Mouse (Mus musculus) thymus, adult 2 months (tissue): ENCODE measurements at regions not wholly inside any gene's neighbourhood (a gene's known extent, or its start where the extent isn't known, plus 50 kb on each side); places are given as distances from the start of the nearest gene placed in this dataset.
"Not testable (repeated sequence)": the region's sequence is repeated elsewhere in the genome, so short reads cannot be mapped to it uniquely, and the experiment has no call there.

ENCODE experiments used
- DNase-seq: peaks from one replicate; pipeline ENCODE4 v3.0.0; 2021
- H3K27ac ChIP-seq: fragments of 200-500 bp; 2 replicates; pipeline ENCODE4 v1.5.1; 2012; ENCODE audit warnings: low read length, control low read depth; ENCODE audit not compliant: control insufficient read depth, insufficient read depth
- H3K27me3 ChIP-seq: fragments of 200-500 bp; 2 replicates; pipeline ENCODE4 v1.6.1; 2012; ENCODE audit warnings: mild to moderate bottlenecking, low read length, moderate library complexity, mixed read lengths; ENCODE audit not compliant: control insufficient read depth, insufficient read depth
- H3K36me3 ChIP-seq: fragments of 200-500 bp; 2 replicates; pipeline ENCODE4 v1.6.1; 2012; ENCODE audit warnings: mild to moderate bottlenecking, low read length, moderate library complexity; ENCODE audit not compliant: control insufficient read depth, insufficient read depth
- H3K4me1 ChIP-seq: fragments of 200-500 bp; replicated peaks from 2 replicates; pipeline ENCODE4 v1.6.1; 2012; ENCODE audit warnings: low read length; ENCODE audit not compliant: control insufficient read depth, insufficient read depth
- H3K4me3 ChIP-seq: fragments of 200-500 bp; 2 replicates; pipeline ENCODE4 v1.5.1; 2012; ENCODE audit warnings: mild to moderate bottlenecking, low read length, control low read depth, moderate library complexity; ENCODE audit not compliant: control insufficient read depth, insufficient read depth
- CTCF ChIP-seq: fragments of 200-500 bp; IDR thresholded peaks from 2 replicates; pipeline ENCODE4 v1.5.1; 2012; ENCODE audit warnings: mild to moderate bottlenecking, control low read depth, low read length, moderate library complexity, borderline replicate concordance; ENCODE audit not compliant: control insufficient read depth, poor library complexity, insufficient read depth; ENCODE audit errors: extremely low read depth
- POLR2A ChIP-seq: fragments of 200-500 bp; IDR thresholded peaks from 2 replicates; pipeline ENCODE4 v1.6.1; 2012; ENCODE audit warnings: mild to moderate bottlenecking, low read length, control low read depth, moderate library complexity; ENCODE audit not compliant: control insufficient read depth, poor library complexity, insufficient read depth; ENCODE audit errors: extremely low read depth
- WGBS: fragments of 180-500 bp; shearing (Covaris S2); methylation state at CpG from one replicate; pipeline ENCODE4 v1.1.7; 2018; 5-methylcytosine and 5-hydroxymethylcytosine counted together

- no peaks in the 10 kb centered on the region for H3K27me3 ChIP-seq
- WGBS, result 74% methylated on average over 1 of the region's 1 CpGs
- H3K4me1 ChIP-seq, result no peaks in the 10 kb centered on the region
- no peaks in the 10 kb centered on the region for H3K36me3 ChIP-seq
- TF ChIP-seq POLR2A (no peak), CTCF (no peak)
- DNase-seq, result no peak
- H3K27ac ChIP-seq, result no peak overlapping the region
- H3K4me3 ChIP-seq, result no peak overlapping the region
These were observed 282.2 kb upstream of the Dcbld2 start for GRCm38 (mm10) chr16:58126086-58126485.

- H3K4me1 ChIP-seq, result no peaks in the 10 kb centered on the region
- H3K4me3 ChIP-seq, result no peak overlapping the region
- no peak for TF ChIP-seq CTCF
- TF ChIP-seq POLR2A, result no peak
- no peaks in the 10 kb centered on the region for H3K27me3 ChIP-seq
- H3K36me3 ChIP-seq, result no peaks in the 10 kb centered on the region
- DNase-seq, result no peak
- WGBS, result 90% methylated on average over 12 of the region's 12 CpGs
- no peak overlapping the region for H3K27ac ChIP-seq
These were observed 271.9 kb upstream of the Dcbld2 start for GRCm38 (mm10) chr16:58136144-58136905.

- Histone ChIP-seq H3K4me3 (no peak overlapping the region), H3K36me3 (no peaks in the 10 kb centered on the region), H3K27me3 (no peaks in the 10 kb centered on the region), H3K4me1 (no peaks in the 10 kb centered on the region), H3K27ac (no peak overlapping the region)
- TF ChIP-seq CTCF (no peak), POLR2A (no peak)
- WGBS, result 91% methylated on average over 7 of the region's 7 CpGs
- no peak for DNase-seq
These were observed 271.3 kb upstream of the Dcbld2 start for GRCm38 (mm10) chr16:58136979-58137378.

GRCm38 (mm10) chr16:58137728-58138279 is 270.4 kb upstream of the Dcbld2 start:
- DNase-seq, result no peak
- Histone ChIP-seq H3K4me3 (no peak overlapping the region), H3K27ac (no peak overlapping the region), H3K4me1 (no peaks in the 10 kb centered on the region), H3K27me3 (no peaks in the 10 kb centered on the region), H3K36me3 (no peaks in the 10 kb centered on the region)
- TF ChIP-seq CTCF (no peak), POLR2A (no peak)
- WGBS, result 89% methylated on average over 4 of the region's 4 CpGs

- H3K4me3 ChIP-seq, result no peak overlapping the region
- TF ChIP-seq POLR2A, result no peak
- no peak for TF ChIP-seq CTCF
- no peak for DNase-seq
- WGBS, result 93% methylated on average over 6 of the region's 6 CpGs
- no peak overlapping the region for H3K27ac ChIP-seq
- no peaks in the 10 kb centered on the region for H3K36me3 ChIP-seq
- H3K27me3 ChIP-seq, result no peaks in the 10 kb centered on the region
- H3K4me1 ChIP-seq, result no peaks in the 10 kb centered on the region
These were observed 261.8 kb upstream of the Dcbld2 start for GRCm38 (mm10) chr16:58146479-58146878.

GRCm38 (mm10) chr16:58155538-58155937 is 252.7 kb upstream of the Dcbld2 start:
- DNase-seq, result no peak
- no peak overlapping the region for H3K27ac ChIP-seq
- H3K4me3 ChIP-seq, result no peak overlapping the region
- no peaks in the 10 kb centered on the region for H3K27me3 ChIP-seq
- 62% methylated on average over 4 of the region's 4 CpGs for WGBS
- no peaks in the 10 kb centered on the region for H3K36me3 ChIP-seq
- H3K4me1 ChIP-seq, result no peaks in the 10 kb centered on the region
- TF ChIP-seq POLR2A, result no peak
- no peak for TF ChIP-seq CTCF

- Histone ChIP-seq H3K4me3 (no peak overlapping the region), H3K27me3 (no peaks in the 10 kb centered on the region), H3K4me1 (no peaks in the 10 kb centered on the region), H3K27ac (no peak overlapping the region), H3K36me3 (no peaks in the 10 kb centered on the region)
- TF ChIP-seq CTCF, result no peak
- no peak for TF ChIP-seq POLR2A
- 89% methylated on average over 5 of the region's 5 CpGs for WGBS
- no peak for DNase-seq
These were observed 229.4 kb upstream of the Dcbld2 start for GRCm38 (mm10) chr16:58178744-58179401.

- DNase-seq, H3K27ac ChIP-seq, H3K27me3 ChIP-seq, H3K4me3 ChIP-seq, H3K4me1 ChIP-seq, H3K36me3 ChIP-seq: not testable (repeated sequence)
These were observed 228.3 kb upstream of the Dcbld2 start for GRCm38 (mm10) chr16:58179981-58180380.
